Mouse (Mus musculus): Measurements from ENCODE around the gene Fbxo42. TPM values are rescaled to one million over a fixed set of nuclear protein-coding genes. Genes with fewer than 3 reads are reported as not detected.

Gene Fbxo42
- polyA plus RNA-seq, 1 experiment from 2014 or later: 10.3 TPM

- H3K27ac ChIP-seq: no peak overlapping the region
- WGBS: 81% methylated on average over 6 of the region's 6 CpGs
- no peak for ATAC-seq (replicated peaks; ENCODE audit: insufficient number of reproducible peaks, insufficient read depth, low FRiP score, low read depth)
- H3K27me3 ChIP-seq: no peaks in the 10 kb centered on the region
- peaks cover 3% of the 10 kb centered on the region for H3K4me1 ChIP-seq (replicated peaks)
- H3K9me3 ChIP-seq (replicated peaks): no peaks in the 10 kb centered on the region
- H3K36me3 ChIP-seq: peaks cover 37% of the 10 kb centered on the region
- H3K4me3 ChIP-seq: no peak overlapping the region
- H3K4me2 ChIP-seq: no peak overlapping the region
- H3K9ac ChIP-seq: no peak overlapping the region
Measured at GRCm38 (mm10) chr4:141202192-141202591, 54.5 kb downstream of the Fbxo42 start.

- H3K9ac ChIP-seq: no peak overlapping the region
- H3K4me3 ChIP-seq: no peak overlapping the region
- no peak overlapping the region for H3K4me2 ChIP-seq
- 40% methylated on average over 4 of the region's 4 CpGs for whole genome bisulfite sequencing
- H3K4me1 ChIP-seq (replicated peaks): peaks cover 3% of the 10 kb centered on the region
- peak; percentile 24; the same call in 1 of the 2 replicates for ATAC-seq (replicated peaks; ENCODE audit: insufficient number of reproducible peaks, insufficient read depth, low FRiP score, low read depth)
- H3K9me3 ChIP-seq (replicated peaks): no peaks in the 10 kb centered on the region
- H3K36me3 ChIP-seq: peaks cover 20% of the 10 kb centered on the region; the same call in 1 of the 2 replicates
- H3K27ac ChIP-seq: no peak overlapping the region
- H3K27me3 ChIP-seq: no peaks in the 10 kb centered on the region
Measured at GRCm38 (mm10) chr4:141204580-141205061, 56.9 kb downstream of the Fbxo42 start.

- Histone ChIP-seq H3K36me3 (no peaks in the 10 kb centered on the region), H3K4me2 (no peak overlapping the region), H3K9ac (no peak overlapping the region), H3K27me3 (no peaks in the 10 kb centered on the region), H3K4me3 (no peak overlapping the region), H3K9me3 (replicated peaks) (no peaks in the 10 kb centered on the region), H3K4me1 (replicated peaks) (0 out of 2 replicates have a peak, but pooled peaks cover 3% of the 10 kb centered on the region), H3K27ac (no peak overlapping the region)
- WGBS: 85% methylated on average over 5 of the region's 5 CpGs
- ATAC-seq (replicated peaks; ENCODE audit: insufficient number of reproducible peaks, insufficient read depth, low FRiP score, low read depth): no peak
Measured at GRCm38 (mm10) chr4:141207081-141207480, 59.4 kb downstream of the Fbxo42 start.

- peak overlapping the region; percentile 57 for H3K4me2 ChIP-seq
- no peaks in the 10 kb centered on the region for H3K27me3 ChIP-seq
- H3K27ac ChIP-seq: peak overlapping the region; percentile 68
- 66% methylated on average over 14 of the region's 14 CpGs for WGBS
- peak overlapping the region; percentile 42 for H3K4me3 ChIP-seq
- peaks cover 7% of the 10 kb centered on the region for H3K4me1 ChIP-seq (replicated peaks)
- no peaks in the 10 kb centered on the region for H3K9me3 ChIP-seq (replicated peaks)
- H3K9ac ChIP-seq: no peak overlapping the region
- H3K36me3 ChIP-seq: no peaks in the 10 kb centered on the region
- no peak for ATAC-seq (replicated peaks; ENCODE audit: insufficient number of reproducible peaks, insufficient read depth, low FRiP score, low read depth)
Measured at GRCm38 (mm10) chr4:141210524-141211219, 63.0 kb downstream of the Fbxo42 start.

- H3K4me2 ChIP-seq: no peak overlapping the region
- H3K9me3 ChIP-seq (replicated peaks): no peaks in the 10 kb centered on the region
- no peak overlapping the region for H3K9ac ChIP-seq
- no peak overlapping the region for H3K27ac ChIP-seq
- no peak overlapping the region for H3K4me3 ChIP-seq
- no peak for ATAC-seq (replicated peaks; ENCODE audit: insufficient number of reproducible peaks, insufficient read depth, low FRiP score, low read depth)
- 94% methylated on average over 4 of the region's 4 CpGs for WGBS
- peaks cover 7% of the 10 kb centered on the region for H3K4me1 ChIP-seq (replicated peaks)
- H3K27me3 ChIP-seq: no peaks in the 10 kb centered on the region
- no peaks in the 10 kb centered on the region for H3K36me3 ChIP-seq
Measured at GRCm38 (mm10) chr4:141211646-141212045, 63.9 kb downstream of the Fbxo42 start.

GRCm38 (mm10) chr4:141212892-141213291 lies 65.2 kb downstream of the Fbxo42 start:
- WGBS: 83% methylated on average over 9 of the region's 9 CpGs
- Histone ChIP-seq H3K4me2 (no peak overlapping the region), H3K27ac (no peak overlapping the region), H3K9me3 (replicated peaks) (no peaks in the 10 kb centered on the region), H3K4me3 (no peak overlapping the region), H3K4me1 (replicated peaks) (peaks cover 7% of the 10 kb centered on the region), H3K36me3 (no peaks in the 10 kb centered on the region), H3K27me3 (no peaks in the 10 kb centered on the region), H3K9ac (no peak overlapping the region)
- ATAC-seq (replicated peaks; ENCODE audit: insufficient number of reproducible peaks, insufficient read depth, low FRiP score, low read depth): no peak

- Histone ChIP-seq H3K4me3 (peak overlapping the region; percentile 58), H3K9ac (no peak overlapping the region), H3K9me3 (replicated peaks) (no peaks in the 10 kb centered on the region), H3K4me1 (replicated peaks) (peaks cover 7% of the 10 kb centered on the region), H3K27me3 (no peaks in the 10 kb centered on the region), H3K36me3 (no peaks in the 10 kb centered on the region), H3K27ac (no peak overlapping the region), H3K4me2 (peak overlapping the region; percentile 90)
- 58% methylated on average over 2 of the region's 2 CpGs for WGBS
- no peak for ATAC-seq (replicated peaks; ENCODE audit: insufficient number of reproducible peaks, insufficient read depth, low FRiP score, low read depth)
Measured at GRCm38 (mm10) chr4:141213342-141213741, 65.6 kb downstream of the Fbxo42 start.

- H3K36me3 ChIP-seq: no peaks in the 10 kb centered on the region
- peaks cover 7% of the 10 kb centered on the region for H3K4me1 ChIP-seq (replicated peaks)
- peak within 1 kb of the TSS; percentile 58 for H3K4me3 ChIP-seq
- ATAC-seq (replicated peaks; ENCODE audit: insufficient number of reproducible peaks, insufficient read depth, low FRiP score, low read depth): peak; percentile 75
- no peaks in the 10 kb centered on the region for H3K27me3 ChIP-seq
- peak within 1 kb of the TSS; percentile 51 for H3K9ac ChIP-seq
- 0% methylated on average over 24 of the region's 24 CpGs for WGBS
- H3K27ac ChIP-seq: no peak within 1 kb of the TSS
- H3K9me3 ChIP-seq (replicated peaks): no peaks in the 10 kb centered on the region
- peak within 1 kb of the TSS; percentile 90 for H3K4me2 ChIP-seq
Measured at GRCm38 (mm10) chr4:141213770-141214336, 66.1 kb downstream of the Fbxo42 start, which contains the start of gene Rsg1. Rsg1 (plus strand) TSS chr4:141213956.

GRCm38 (mm10) chr4:141214337-141214851 lies 66.7 kb downstream of the Fbxo42 start:
- Histone ChIP-seq H3K4me3 (peak overlapping the region; percentile 58), H3K27ac (no peak overlapping the region), H3K36me3 (no peaks in the 10 kb centered on the region), H3K9ac (peak overlapping the region; percentile 51), H3K4me2 (peak overlapping the region; percentile 90), H3K27me3 (no peaks in the 10 kb centered on the region), H3K9me3 (replicated peaks) (no peaks in the 10 kb centered on the region), H3K4me1 (replicated peaks) (peaks cover 7% of the 10 kb centered on the region)
- no peak for ATAC-seq (replicated peaks; ENCODE audit: insufficient number of reproducible peaks, insufficient read depth, low FRiP score, low read depth)
- 2% methylated on average over 16 of the region's 16 CpGs for WGBS

GRCm38 (mm10) chr4:141219583-141220213 lies 72.0 kb downstream of the Fbxo42 start:
- Histone ChIP-seq H3K4me1 (replicated peaks) (peaks cover under 1% of the 10 kb centered on the region), H3K9ac (no peak overlapping the region), H3K27me3 (no peaks in the 10 kb centered on the region), H3K9me3 (replicated peaks) (no peaks in the 10 kb centered on the region), H3K4me2 (no peak overlapping the region), H3K36me3 (no peaks in the 10 kb centered on the region), H3K4me3 (no peak overlapping the region), H3K27ac (no peak overlapping the region)
- no peak for ATAC-seq (replicated peaks; ENCODE audit: insufficient number of reproducible peaks, insufficient read depth, low FRiP score, low read depth)
- 87% methylated on average over 20 of the region's 20 CpGs for WGBS

- Histone ChIP-seq H3K9ac (no peak overlapping the region), H3K4me1 (replicated peaks) (no peaks in the 10 kb centered on the region), H3K4me3 (no peak overlapping the region), H3K27me3 (no peaks in the 10 kb centered on the region), H3K36me3 (no peaks in the 10 kb centered on the region), H3K4me2 (no peak overlapping the region), H3K9me3 (replicated peaks) (no peaks in the 10 kb centered on the region), H3K27ac (no peak overlapping the region)
- 66% methylated on average over 2 of the region's 2 CpGs for WGBS
- no peak for ATAC-seq (replicated peaks; ENCODE audit: insufficient number of reproducible peaks, insufficient read depth, low FRiP score, low read depth)
Measured at GRCm38 (mm10) chr4:141221848-141222247, 74.1 kb downstream of the Fbxo42 start.

Data from heart, embryonic 15.5 days (tissue).